In the genomic region with DNA sequence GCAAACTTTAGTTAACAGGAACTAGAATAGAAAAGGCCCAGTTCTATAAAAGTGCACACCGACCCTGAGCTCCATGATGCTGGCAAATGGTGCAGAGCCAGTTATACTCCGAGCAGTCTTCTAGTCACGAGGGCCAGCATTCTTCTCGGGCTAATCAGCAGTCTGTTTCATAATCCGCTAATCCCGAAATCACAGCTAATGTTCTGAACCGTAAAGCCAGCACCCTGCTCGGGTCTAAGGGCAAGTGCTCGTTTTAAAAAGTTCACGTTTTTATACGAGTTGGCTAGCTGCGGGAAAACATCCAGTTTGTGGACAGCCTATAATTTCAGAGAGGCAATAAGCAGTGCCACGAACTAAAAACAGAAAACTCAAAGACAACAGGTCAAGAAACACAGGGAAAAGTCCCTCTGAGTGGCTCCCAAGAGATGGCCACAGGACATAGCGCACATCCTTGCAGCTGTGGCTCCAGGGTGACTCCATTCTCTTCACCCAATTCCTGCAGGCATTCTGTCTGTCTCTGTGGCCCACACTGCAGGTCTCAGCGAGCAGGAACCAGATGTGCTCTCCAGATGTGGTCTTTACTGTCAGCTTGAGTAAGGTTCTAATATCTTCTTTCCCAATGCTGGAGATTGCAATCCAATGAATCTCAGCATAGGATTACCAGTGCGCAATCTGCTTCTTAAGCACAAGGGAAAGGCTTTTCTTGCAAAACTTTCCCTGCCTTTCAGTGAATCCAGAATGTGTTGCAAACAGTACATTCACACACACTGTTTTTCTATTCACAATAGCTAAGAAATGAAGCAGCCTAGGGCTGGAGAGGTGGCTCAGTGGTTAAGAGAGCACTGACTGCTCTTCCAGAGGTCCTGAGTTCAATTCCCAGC, we compare ENCODE assay signal across 20 mouse cellular contexts. TPM values are rescaled to one million over a fixed set of nuclear protein-coding genes. Genes with fewer than 3 reads are reported as not detected.
DNase-seq lines count a peak whose midpoint lies in the region; ATAC-seq lines count a peak whose summit lies in the region.
"Had no signal": no experiment of that assay in that cellular context is flagged by ENCODE, and none has a peak within 500 bp of the region (broad histone marks: within the 10 kb centered on the region; RNA-seq: fewer than 3 reads in every experiment).

No protein-coding gene starts in this region.

- H3K9me3 ChIP-seq in embryonic facial prominence, embryonic 15.5 days (replicated peaks) = no peaks in the 10 kb centered on the region
- H3K9me3 ChIP-seq in embryonic facial prominence, embryonic 10.5 days = no peaks in the 10 kb centered on the region
- H3K9me3 ChIP-seq: heart, embryonic 15.5 days; liver, embryonic 12.5 days; midbrain, embryonic 15.5 days had no signal

- 0 out of 2 replicates have a peak overlapping the region, but pooled peaks have one; percentile 48 for H3K27ac ChIP-seq in embryonic facial prominence, embryonic 15.5 days (replicated peaks)
- no peak overlapping the region for H3K27ac ChIP-seq in embryonic facial prominence, embryonic 10.5 days (replicated peaks)
- H3K27ac ChIP-seq: heart, embryonic 15.5 days; limb, embryonic 12.5 days; liver, embryonic 12.5 days; midbrain, embryonic 15.5 days had no signal

- DNase-seq in embryonic facial prominence, embryonic 10.5 days (ENCODE audit: low spot score) = no peak
- DNase-seq in heart, adult 8-10 months (ENCODE audit: low spot score) = peak; percentile 21
- no peak for DNase-seq in heart, postnatal 14 days
- DNase-seq in kidney, adult 8-10 months = peak; percentile 54 to 73
- DNase-seq in retina, postnatal 1 day = peak; percentile 45
- DNase-seq in embryo, embryonic 10 days (ENCODE audit: low spot score) = no peak
- DNase-seq: adrenal gland, postnatal 25 days; cerebellum, adult 11 months; cerebellum, postnatal 10 days; embryo, embryonic 11 days; lung, adult 2 months had no signal

- H3K4me1 ChIP-seq in embryonic facial prominence, embryonic 15.5 days = 0 out of 2 replicates have a peak, but pooled peaks cover 4% of the 10 kb centered on the region
- H3K4me1 ChIP-seq in embryonic facial prominence, embryonic 10.5 days = no peaks in the 10 kb centered on the region
- H3K4me1 ChIP-seq: limb, embryonic 12.5 days; liver, embryonic 12.5 days; midbrain, embryonic 15.5 days had no signal

- 83% methylated on average over 16 of the region's 16 CpGs for WGBS in embryonic facial prominence, embryonic 15.5 days
- 90% methylated on average over 16 of the region's 16 CpGs for WGBS in embryonic facial prominence, embryonic 10.5 days

- ATAC-seq in embryonic facial prominence, embryonic 15.5 days (ENCODE audit: insufficient number of reproducible peaks, low FRiP score, low TSS enrichment, low read depth) = no peak
- ATAC-seq: activated CD4-positive, CD25-positive, alpha-beta regulatory T cell, adult 4 months; CD4-positive, CD25-positive, alpha-beta regulatory T cell, adult 4 months; liver, embryonic 12.5 days; midbrain, embryonic 15.5 days had no signal

- H3K36me3 ChIP-seq in embryonic facial prominence, embryonic 15.5 days = peaks cover 35% of the 10 kb centered on the region
- peaks cover 85% of the 10 kb centered on the region for H3K36me3 ChIP-seq in embryonic facial prominence, embryonic 10.5 days (replicated peaks)

- H3K27me3 ChIP-seq in embryonic facial prominence, embryonic 15.5 days = no peaks in the 10 kb centered on the region
- H3K27me3 ChIP-seq in embryonic facial prominence, embryonic 10.5 days (replicated peaks; ENCODE audit: low read depth, poor library complexity, severe bottlenecking) = no peaks in the 10 kb centered on the region
- H3K27me3 ChIP-seq: heart, embryonic 15.5 days; limb, embryonic 12.5 days; liver, embryonic 12.5 days; megakaryocyte, embryonic 14.5 days; midbrain, embryonic 15.5 days had no signal

- H3K4me2 ChIP-seq in embryonic facial prominence, embryonic 15.5 days (replicated peaks) = no peak overlapping the region
- H3K4me2 ChIP-seq: heart, embryonic 15.5 days; limb, embryonic 12.5 days; liver, embryonic 12.5 days; midbrain, embryonic 15.5 days had no signal

- H3K4me3 ChIP-seq in embryonic facial prominence, embryonic 15.5 days (replicated peaks) = no peak overlapping the region
- no peak overlapping the region for H3K4me3 ChIP-seq in embryonic facial prominence, embryonic 10.5 days
- H3K4me3 ChIP-seq: heart, embryonic 15.5 days; limb, embryonic 12.5 days; liver, embryonic 12.5 days; megakaryocyte, embryonic 14.5 days; midbrain, embryonic 15.5 days; myocyte had no signal

- intact Hi-C loops in heart, postnatal 14 days (cut with DNase I) = no loop called here

- no peak overlapping the region for H3K9ac ChIP-seq in embryonic facial prominence, embryonic 15.5 days
- H3K9ac ChIP-seq: heart, embryonic 15.5 days; limb, embryonic 12.5 days; liver, embryonic 12.5 days; midbrain, embryonic 15.5 days had no signal

RNA-seq across cellular contexts. Expression of gene Wdfy3, which starts 47.5 kb away (rescaled TPM):
- 16.4 and 16.9 TPM in 2 replicates for polyA plus RNA-seq in embryonic facial prominence, embryonic 15.5 days (2015; fragmentation: Nextera tagmentation; extraction: Ambion mirVana)
- polyA plus RNA-seq in embryonic facial prominence, embryonic 10.5 days (2016; fragmentation: Nextera tagmentation; extraction: Ambion mirVana) = 17.0 and 17.2 TPM in 2 replicates
- 10 to 100 TPM; 26.5 to 32.5 (median 29.4) TPM for total RNA-seq in heart, adult 8-10 months (2022)
- total RNA-seq in heart, postnatal 14 days (2021) = 10 to 100 TPM; 39.4 TPM

Comparison
In these comparisons a context has a peak if more than half of its experiments do, and no peak if none do; other contexts are left out.
1. DNase-seq: peak in heart, adult 8-10 months (single experiment), kidney, adult 8-10 months (2 of 2) and retina, postnatal 1 day (single experiment); none in embryonic facial prominence, embryonic 10.5 days (single experiment), heart, postnatal 14 days (0 of 2) and embryo, embryonic 10 days (single experiment).